Mouse (Mus musculus) myocyte (in vitro differentiated cells): ENCODE data around the gene Mbd5. TPM values are rescaled to one million over a fixed set of nuclear protein-coding genes. Genes with fewer than 3 reads are reported as not detected.

Experiments
- H3K27me3 ChIP-seq: one replicate; pipeline ENCODE4 v1.6.1; 2011; ENCODE audit not compliant: control insufficient read depth, insufficient read depth, insufficient read length
- H3K36me3 ChIP-seq: one replicate; pipeline ENCODE4 v1.6.1; 2011; ENCODE audit not compliant: control insufficient read depth, insufficient read depth
- H3K4me2 ChIP-seq: one replicate; pipeline ENCODE4 v1.6.1; 2011; ENCODE audit warnings: low read depth, control low read depth
- H3K4me3 ChIP-seq: one replicate; pipeline ENCODE4 v1.5.1; 2011; ENCODE audit warnings: mild to moderate bottlenecking, control low read depth, moderate library complexity
- H3K79me2 ChIP-seq: one replicate; pipeline ENCODE4 v1.6.1; 2011; ENCODE audit not compliant: control insufficient read depth, insufficient read depth
- H3ac ChIP-seq: one replicate; pipeline ENCODE4 v1.6.1; 2011; ENCODE audit not compliant: control insufficient read depth, insufficient read length
- CEBPB ChIP-seq: IDR thresholded peaks from 2 replicates; pipeline ENCODE4 v1.6.1; 2011; ENCODE audit warnings: mild to moderate bottlenecking, moderate library complexity; ENCODE audit not compliant: poor library complexity, insufficient read depth, severe bottlenecking
- E2F4 ChIP-seq: IDR thresholded peaks from one replicate; pipeline ENCODE4 v1.6.1; 2011; ENCODE audit warnings: mild to moderate bottlenecking, control low read depth, moderate library complexity; ENCODE audit not compliant: insufficient read depth
- MAX ChIP-seq: IDR thresholded peaks from one replicate; pipeline ENCODE4 v1.6.1; 2011; ENCODE audit warnings: low read depth, mild to moderate bottlenecking, control low read depth
- MYOD1 ChIP-seq, 3 experiments: IDR thresholded peaks; one replicate each; pipeline ENCODE4 v1.6.1; 2011; ENCODE audit warnings: control low read depth in 2 of 3, low read depth in 2 of 3, mild to moderate bottlenecking in 2 of 3, moderate library complexity in 1 of 3; ENCODE audit not compliant: insufficient read length in 2 of 3, control insufficient read depth in 1 of 3
- MYOG ChIP-seq, 3 experiments: IDR thresholded peaks; one replicate each; pipeline ENCODE4 v1.6.1; 2011; ENCODE audit warnings: control low read depth in 2 of 3, low read depth in 2 of 3, mild to moderate bottlenecking in 2 of 3; ENCODE audit not compliant: insufficient read length in 2 of 3, control insufficient read depth in 1 of 3, insufficient read depth in 1 of 3
- POLR2A ChIP-seq: IDR thresholded peaks from one replicate; pipeline ENCODE4 v1.6.1; 2011; ENCODE audit warnings: low read depth, mild to moderate bottlenecking, control low read depth, moderate library complexity; ENCODE audit not compliant: insufficient read length
- POLR2AphosphoS2 ChIP-seq: IDR thresholded peaks from one replicate; pipeline ENCODE4 v1.6.1; 2011; ENCODE audit warnings: low read depth, control low read depth; ENCODE audit not compliant: insufficient read length
- REST ChIP-seq: IDR thresholded peaks from one replicate; pipeline ENCODE4 v1.6.1; 2011; ENCODE audit warnings: mild to moderate bottlenecking, control low read depth, moderate library complexity; ENCODE audit not compliant: insufficient read depth, insufficient read length
- SRF ChIP-seq: IDR thresholded peaks from one replicate; pipeline ENCODE4 v1.6.1; 2011; ENCODE audit warnings: low read depth; ENCODE audit not compliant: control insufficient read depth, insufficient read length
- TCF12 ChIP-seq: IDR thresholded peaks from one replicate; pipeline ENCODE4 v1.6.1; 2011; ENCODE audit warnings: mild to moderate bottlenecking, control low read depth; ENCODE audit not compliant: poor library complexity, insufficient read depth, severe bottlenecking
- TCF3 ChIP-seq: IDR thresholded peaks from one replicate; pipeline ENCODE4 v1.6.1; 2011; ENCODE audit warnings: low read depth, control low read depth; ENCODE audit not compliant: insufficient read length
- USF1 ChIP-seq: IDR thresholded peaks from one replicate; pipeline ENCODE4 v1.6.1; 2011; ENCODE audit warnings: low read depth, mild to moderate bottlenecking, control low read depth, moderate library complexity
- polyA plus RNA-seq: library from polyadenylated mRNA; unstranded; fragments of >200 nt; fragmentation: generic; extraction: Trizol; gene quantifications from one replicate; pipeline ENCODE4 v1.2.1, GENCODE M21; 2012; ENCODE audit warnings: missing spikeins

Mbd5 gene
- polyA plus RNA-seq, 1 experiment, result 5.0 TPM

DNA sequence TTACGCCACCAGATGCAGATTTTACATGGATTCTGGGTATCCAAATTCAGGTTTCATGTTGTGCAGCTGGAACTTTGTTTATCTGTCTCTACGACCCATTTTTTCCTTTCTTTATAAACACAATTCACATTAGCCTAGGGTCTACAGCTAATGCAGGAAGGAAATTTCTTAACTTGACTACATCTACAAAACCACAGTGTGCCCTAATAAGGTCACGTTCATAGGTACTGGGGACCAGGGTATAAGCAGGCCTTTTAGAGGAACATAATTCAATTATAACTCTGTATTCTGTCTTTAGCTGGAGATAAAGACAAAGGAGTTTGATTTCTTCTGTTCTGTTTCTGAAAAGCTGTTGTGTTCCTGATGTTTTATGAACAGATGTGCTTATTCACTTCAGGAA lies 172.3 kb downstream of the Mbd5 start:
- Histone ChIP-seq H3K4me2 (no peak overlapping the region), H3ac (no peak overlapping the region), H3K27me3 (no peaks in the 10 kb centered on the region), H3K36me3 (no peaks in the 10 kb centered on the region), H3K4me3 (no peak overlapping the region), H3K79me2 (no peaks in the 10 kb centered on the region)
- TF ChIP-seq SRF, result no peak
- no peak for TF ChIP-seq REST
- TF ChIP-seq TCF12, result no peak
- no peak for TF ChIP-seq USF1
- no peak for TF ChIP-seq TCF3
- no peak for TF ChIP-seq POLR2AphosphoS2
- no peak for TF ChIP-seq MAX
- TF ChIP-seq E2F4, result no peak
- no peak for TF ChIP-seq MYOG (IDR thresholded peaks at IDR 0.05; ENCODE audit: control insufficient read depth in 1 of 3, insufficient read depth in 1 of 3, insufficient read length in 2 of 3, low read depth in 2 of 3)
- TF ChIP-seq CEBPB, result no peak
- no peak for TF ChIP-seq POLR2A
- no peak for TF ChIP-seq MYOD1 (IDR thresholded peaks at IDR 0.05; ENCODE audit: control insufficient read depth in 1 of 3, insufficient read length in 2 of 3, low read depth in 2 of 3)

DNA sequence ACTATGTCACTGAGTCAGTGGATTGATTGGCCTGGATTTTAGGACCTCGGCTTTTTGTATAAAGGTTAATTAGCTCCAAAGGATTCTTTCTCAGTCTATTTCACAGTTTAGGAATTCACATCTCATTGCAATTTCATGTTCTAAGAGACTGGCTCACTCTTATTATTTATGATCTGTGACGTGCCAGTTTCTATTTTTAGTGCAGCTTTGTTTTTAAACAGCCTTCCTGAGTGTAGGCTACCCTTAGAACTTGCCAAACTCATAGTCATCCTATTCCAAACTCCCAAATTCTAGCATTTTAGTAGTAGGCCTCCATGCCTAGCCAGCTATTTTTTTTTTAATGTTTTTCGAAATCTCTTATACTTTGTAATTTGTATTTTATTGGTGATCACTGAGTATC lies 192.9 kb downstream of the Mbd5 start:
- H3K36me3 ChIP-seq, result no peaks in the 10 kb centered on the region
- no peak overlapping the region for H3K4me2 ChIP-seq
- no peaks in the 10 kb centered on the region for H3K79me2 ChIP-seq
- no peak overlapping the region for H3ac ChIP-seq
- TF ChIP-seq TCF3 (no peak), REST (no peak), MYOD1 (IDR thresholded peaks at IDR 0.05; ENCODE audit: control insufficient read depth in 1 of 3, insufficient read length in 2 of 3, low read depth in 2 of 3) (no peak), TCF12 (no peak), MYOG (IDR thresholded peaks at IDR 0.05; ENCODE audit: control insufficient read depth in 1 of 3, insufficient read depth in 1 of 3, insufficient read length in 2 of 3, low read depth in 2 of 3) (no peak), USF1 (no peak), CEBPB (no peak)
- no peaks in the 10 kb centered on the region for H3K27me3 ChIP-seq
- H3K4me3 ChIP-seq, result no peak overlapping the region

DNA sequence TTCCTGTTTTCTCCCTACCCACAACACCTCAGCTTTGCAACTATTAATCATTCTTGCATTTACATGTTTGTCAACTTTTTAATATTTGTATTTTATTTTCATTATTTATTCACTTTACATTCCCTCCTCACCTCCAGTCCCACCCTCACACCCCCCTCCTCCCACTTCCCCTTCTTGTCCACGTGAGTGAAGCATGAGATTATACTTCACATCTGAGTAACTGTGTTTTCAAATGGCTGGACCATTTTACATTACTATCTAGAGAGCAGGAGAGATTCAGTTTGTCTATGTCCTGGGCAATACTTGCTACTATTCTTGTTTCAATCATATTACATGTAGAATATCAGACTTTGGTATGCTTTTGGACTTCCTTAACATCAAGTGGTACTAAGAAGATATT lies 204.3 kb downstream of the Mbd5 start:
- Histone ChIP-seq H3ac (no peak overlapping the region), H3K4me3 (no peak overlapping the region), H3K4me2 (no peak overlapping the region), H3K79me2 (no peaks in the 10 kb centered on the region), H3K36me3 (no peaks in the 10 kb centered on the region), H3K27me3 (no peaks in the 10 kb centered on the region)
- no peak for TF ChIP-seq REST
- TF ChIP-seq MAX, result no peak
- no peak for TF ChIP-seq SRF
- TF ChIP-seq E2F4, result no peak
- TF ChIP-seq TCF3, result no peak
- no peak for TF ChIP-seq POLR2A
- TF ChIP-seq MYOD1 (IDR thresholded peaks at IDR 0.05; ENCODE audit: control insufficient read depth in 1 of 3, insufficient read length in 2 of 3, low read depth in 2 of 3), result no peak
- TF ChIP-seq USF1, result no peak
- TF ChIP-seq CEBPB, result no peak
- no peak for TF ChIP-seq POLR2AphosphoS2
- no peak for TF ChIP-seq TCF12
- no peak for TF ChIP-seq MYOG (IDR thresholded peaks at IDR 0.05; ENCODE audit: control insufficient read depth in 1 of 3, insufficient read depth in 1 of 3, insufficient read length in 2 of 3, low read depth in 2 of 3)

GRCm38 (mm10) chr2:49160232-49160947 lies 211.1 kb downstream of the Mbd5 start:
- no peaks in the 10 kb centered on the region for H3K36me3 ChIP-seq
- no peak overlapping the region for H3K4me2 ChIP-seq
- no peak overlapping the region for H3ac ChIP-seq
- no peak overlapping the region for H3K4me3 ChIP-seq
- H3K79me2 ChIP-seq, result no peaks in the 10 kb centered on the region
- H3K27me3 ChIP-seq, result no peaks in the 10 kb centered on the region
- TF ChIP-seq TCF3, result no peak
- TF ChIP-seq MYOD1 (IDR thresholded peaks at IDR 0.05; ENCODE audit: control insufficient read depth in 1 of 3, insufficient read length in 2 of 3, low read depth in 2 of 3), result no peak
- no peak for TF ChIP-seq TCF12
- no peak for TF ChIP-seq POLR2A
- no peak for TF ChIP-seq E2F4
- TF ChIP-seq MYOG (IDR thresholded peaks at IDR 0.05; ENCODE audit: control insufficient read depth in 1 of 3, insufficient read depth in 1 of 3, insufficient read length in 2 of 3, low read depth in 2 of 3), result no peak
- TF ChIP-seq MAX, result no peak
- no peak for TF ChIP-seq REST
- TF ChIP-seq CEBPB, result no peak
- TF ChIP-seq SRF, result no peak
- no peak for TF ChIP-seq POLR2AphosphoS2
- no peak for TF ChIP-seq USF1
